Mouse (Mus musculus): ENCODE results near the gene Ccdc167.

Ccdc167 gene

DNA sequence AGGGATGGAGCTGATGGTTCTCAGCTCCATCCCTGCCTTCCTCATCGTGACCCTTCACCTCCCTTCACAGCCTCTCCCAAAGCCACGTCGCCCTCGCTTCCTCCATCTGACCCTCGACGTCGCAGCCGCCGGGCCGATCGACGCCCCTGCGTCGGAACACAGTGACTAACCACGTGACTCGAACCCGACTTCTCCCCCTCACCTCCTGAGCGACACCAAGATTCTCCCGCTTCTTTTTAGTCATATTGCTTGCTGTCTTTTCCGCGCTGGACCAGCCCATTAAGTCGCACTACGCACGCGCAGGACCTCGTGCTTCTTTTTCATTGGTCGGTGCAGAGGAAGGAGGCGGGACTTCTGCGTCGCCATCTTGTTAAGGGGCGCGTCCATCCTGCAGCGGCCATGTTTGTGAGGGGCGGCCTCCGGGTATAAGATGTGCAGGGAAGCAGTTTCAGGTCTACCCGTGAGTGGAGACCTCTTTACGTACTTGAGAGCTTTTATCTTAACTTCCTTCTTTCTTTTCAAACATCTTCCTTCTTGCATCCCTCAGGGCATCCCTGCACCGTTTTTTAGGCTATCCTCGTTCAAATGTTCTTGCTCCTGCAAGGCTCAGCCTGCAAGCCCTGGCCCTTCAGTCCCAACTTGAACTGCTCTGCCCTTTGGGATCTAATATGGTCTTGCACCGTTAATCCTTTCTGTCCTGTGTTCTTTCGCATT is at the start of gene Ccdc167:
Gene Ccdc167, minus strand, starts transcription at position 313 of the 714 bp plus-strand sequence.
- DNase-seq, result peak; percentile 93 to 96

DNA sequence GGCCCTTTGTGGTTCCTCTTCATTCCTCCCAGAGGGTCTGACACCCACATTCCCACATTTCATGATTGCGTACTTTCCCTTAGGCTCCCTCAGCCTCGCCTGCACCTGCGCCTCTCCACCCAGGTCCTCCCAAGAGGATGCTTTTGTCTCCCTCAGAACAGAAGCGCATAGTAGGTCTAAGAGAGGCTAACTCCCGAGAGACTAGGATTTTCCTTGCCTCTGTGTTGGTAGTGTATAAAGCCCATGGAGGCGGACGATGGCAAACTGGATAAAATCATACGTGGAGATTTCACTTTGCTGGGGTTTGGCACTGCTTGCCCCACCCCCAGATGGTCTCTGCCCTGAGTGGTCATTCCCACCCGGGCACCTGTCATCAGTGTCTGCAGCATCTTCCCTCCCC is 48.5 kb upstream of the Ccdc167 start:
- DNase-seq, result no peak

DNA sequence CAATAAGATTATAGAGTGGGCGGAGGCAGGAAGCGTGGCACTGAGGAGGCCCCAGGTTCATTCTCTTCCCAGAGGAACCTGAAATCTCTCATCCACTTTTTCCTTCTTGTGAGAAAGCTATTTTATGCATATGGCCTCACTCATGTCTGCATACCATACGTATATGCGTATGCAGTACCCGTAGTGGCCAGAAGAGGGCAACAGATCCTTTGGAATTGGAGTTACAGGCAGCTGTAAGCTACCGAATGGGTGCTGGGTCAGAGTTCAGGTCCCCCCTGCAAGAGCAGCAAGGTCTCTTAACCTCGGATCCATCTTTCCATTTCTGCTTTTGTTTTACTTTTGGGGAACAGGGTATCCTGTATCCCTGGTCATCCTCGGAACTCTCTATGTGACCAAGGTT is 45.7 kb upstream of the Ccdc167 start:
- DNase-seq, result peak; percentile 37 to 51

DNA sequence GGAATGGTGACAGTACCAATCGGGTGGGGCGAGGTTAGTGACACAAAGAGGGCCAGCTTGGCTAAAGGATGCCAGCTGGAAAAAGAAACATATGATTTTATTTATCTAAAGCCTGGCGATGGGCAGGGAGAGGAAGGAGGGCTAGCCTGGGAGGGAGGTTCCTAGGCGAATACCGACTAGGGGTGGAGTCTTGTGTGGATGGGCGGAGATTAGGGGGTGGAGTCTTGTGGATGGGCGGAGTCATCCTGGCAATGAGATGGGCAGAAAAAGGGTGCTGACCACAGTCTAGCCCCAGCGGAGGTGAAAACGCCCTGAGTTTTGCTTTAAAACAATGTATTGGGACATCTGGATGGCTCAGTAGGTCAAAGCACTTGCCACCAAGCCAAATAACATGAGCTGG is 45.1 kb upstream of the Ccdc167 start:
- no peak for DNase-seq

DNA sequence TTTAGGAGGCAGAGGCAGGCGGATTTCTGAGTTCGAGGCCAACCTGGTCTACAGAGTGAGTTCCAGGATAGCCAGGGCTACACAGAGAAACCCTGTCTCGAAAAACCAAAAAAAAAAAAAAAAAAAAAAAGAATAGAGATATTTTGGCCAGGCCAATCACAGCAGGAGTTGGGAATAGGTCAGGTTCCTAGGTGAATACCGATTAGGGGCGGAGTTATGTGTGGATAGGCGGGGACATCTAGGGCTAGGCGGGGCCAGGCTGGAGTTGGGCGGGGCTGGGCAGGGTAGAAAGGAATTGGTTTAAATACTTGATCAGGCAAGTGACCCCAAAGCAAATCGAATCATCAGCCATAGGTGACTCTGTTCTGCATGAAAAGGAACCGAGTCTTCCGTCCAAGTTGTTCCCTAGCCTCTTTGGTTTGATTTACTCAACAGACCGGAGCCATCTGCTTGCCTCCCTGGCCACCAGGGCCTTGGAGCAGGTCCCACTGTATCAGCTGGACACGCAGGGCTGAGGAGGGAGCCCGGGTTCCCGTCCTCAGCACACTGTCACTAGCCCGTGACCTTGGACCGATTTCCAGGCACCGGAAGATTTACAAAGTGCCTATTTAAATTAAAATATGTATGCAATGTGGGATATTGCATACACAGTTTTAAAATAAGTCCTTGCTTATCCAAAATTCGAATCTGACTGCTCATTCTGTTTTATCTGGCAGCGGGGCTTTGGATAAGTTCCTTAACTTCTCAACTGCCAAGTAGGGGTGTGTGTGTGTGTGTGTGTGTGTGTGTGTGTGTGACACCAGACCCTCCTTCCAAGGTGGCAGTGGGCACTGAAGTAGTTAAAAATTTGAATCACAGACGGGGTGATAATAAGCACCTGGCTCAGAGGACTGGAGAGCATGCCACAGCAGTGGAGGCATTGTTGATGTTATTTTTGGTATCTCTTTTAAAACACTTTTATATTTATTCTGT is 43.8 kb upstream of the Ccdc167 start:
- DNase-seq, result peak; percentile 91 to 95

DNA sequence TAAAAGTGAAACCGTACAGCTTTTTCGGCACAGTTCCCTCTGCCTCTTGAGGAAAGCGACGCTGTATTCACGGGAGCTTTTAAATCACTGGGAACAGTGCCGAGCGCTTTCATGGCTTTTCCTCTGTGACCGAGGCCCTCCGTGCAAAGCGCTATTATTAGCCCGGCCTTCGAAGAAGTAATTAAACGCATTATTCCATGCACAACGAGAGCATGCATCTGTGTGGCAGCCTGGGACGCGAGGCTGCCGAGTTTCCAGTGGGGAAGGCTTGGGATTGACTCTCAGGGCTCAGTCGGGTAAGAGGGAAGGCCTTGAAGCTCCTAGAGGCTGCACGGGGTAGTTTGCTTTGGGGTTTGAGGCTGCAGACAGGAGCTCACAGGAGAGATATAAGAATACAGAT is 43.1 kb upstream of the Ccdc167 start:
- no peak for DNase-seq

DNA sequence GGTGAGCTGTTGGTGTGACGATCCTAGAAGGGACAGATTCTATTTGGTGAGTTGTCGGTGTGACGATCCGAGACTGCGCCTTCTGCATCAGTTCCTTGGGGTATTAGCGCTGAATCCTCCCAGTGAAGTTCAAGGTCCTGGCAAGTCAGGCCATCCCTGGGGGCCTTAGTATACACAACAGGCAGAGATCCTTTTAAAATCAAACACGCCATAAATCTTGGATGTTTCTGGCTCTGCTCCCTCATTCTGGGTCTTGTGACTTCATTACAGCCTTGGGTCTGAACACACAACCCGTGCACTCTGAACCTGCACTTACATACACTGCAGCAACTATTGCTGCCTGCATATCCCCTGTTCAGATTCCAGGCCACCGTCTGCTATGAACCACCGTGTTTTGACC is 39.5 kb upstream of the Ccdc167 start:
- no peak for DNase-seq

DNA sequence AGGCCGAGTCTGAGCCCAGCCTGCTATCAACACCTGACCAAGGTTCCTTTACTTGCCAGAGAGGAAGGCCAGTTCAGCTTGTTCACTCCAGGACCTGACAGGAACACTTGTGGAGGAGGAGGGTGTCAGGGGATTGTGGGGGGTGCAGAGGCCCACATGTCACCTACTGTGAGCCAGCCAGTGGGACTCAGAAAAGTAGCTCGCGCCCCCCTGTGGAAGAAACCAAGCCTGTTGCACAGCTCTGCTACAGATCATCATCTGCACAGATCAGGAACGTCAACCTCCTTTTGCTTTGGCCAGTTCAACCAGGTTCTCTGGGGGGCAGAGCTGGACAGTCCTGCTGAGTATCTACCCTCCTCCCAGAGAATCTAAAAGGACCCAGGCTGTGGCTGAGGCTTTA is 37.7 kb upstream of the Ccdc167 start:
- DNase-seq, result no peak

DNA sequence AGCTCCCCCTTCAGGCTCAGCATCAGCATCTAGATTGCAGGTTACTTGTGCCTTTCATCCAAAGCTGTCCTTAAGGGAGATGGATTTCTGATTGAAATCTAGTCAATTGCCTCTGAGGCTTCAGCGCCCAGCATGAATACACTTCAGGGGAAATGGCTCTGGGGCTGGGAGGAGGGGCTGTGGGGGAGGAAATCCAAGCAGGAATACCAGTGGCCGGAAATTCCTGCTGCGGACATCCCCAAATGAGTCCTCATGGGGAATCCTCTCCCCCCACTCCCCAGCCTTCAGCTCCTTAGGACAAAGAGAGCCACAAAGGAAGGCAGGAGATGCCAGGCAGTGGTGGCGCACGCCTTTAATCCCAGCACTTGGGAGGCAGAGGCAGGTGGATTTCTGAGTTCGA is 30.6 kb upstream of the Ccdc167 start:
- no peak for DNase-seq

DNA sequence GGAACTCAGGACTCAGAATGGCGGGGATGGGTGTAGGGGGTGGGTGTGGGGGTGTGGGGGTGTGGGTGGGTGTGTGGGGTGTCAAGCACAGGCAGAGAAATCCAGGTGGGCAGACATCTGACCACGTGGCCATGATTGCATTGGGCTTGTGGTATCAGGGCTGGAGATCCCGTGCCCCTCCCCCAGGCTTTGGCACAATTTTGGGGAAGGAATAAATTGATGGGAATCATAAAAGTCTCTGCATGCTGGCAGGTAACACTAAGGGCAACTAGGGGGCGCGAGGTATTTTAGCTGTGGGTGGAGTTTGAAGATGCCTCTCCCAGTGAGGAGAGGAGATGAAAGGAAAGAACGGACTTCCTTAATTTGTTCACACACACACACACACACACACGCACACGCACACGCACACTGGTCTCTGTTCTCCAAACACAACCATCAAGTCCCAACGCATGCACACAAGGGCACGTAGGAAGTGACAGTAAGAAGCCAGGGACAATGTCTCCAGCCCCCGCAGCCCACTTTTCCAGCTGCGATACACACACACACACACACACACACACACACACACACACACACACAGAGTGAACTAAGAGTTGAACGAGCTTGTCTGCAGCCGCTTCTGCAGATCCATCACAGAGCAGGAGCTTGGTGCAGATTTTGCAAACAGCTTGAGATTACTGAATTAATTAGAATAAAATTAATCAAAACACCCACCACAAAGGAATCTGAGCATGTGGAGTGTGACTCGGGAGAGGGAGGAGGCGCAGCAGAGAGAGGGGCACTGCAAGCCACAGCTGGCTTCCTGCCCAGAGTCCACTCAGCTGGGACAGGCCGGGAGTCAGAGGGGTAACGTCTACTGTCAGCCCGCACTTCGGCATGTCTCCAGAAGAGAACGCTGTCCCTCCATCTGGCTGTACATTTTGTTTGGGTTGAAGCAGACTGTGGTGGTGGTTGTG is 21.3 kb upstream of the Ccdc167 start:
- DNase-seq, result no peak

DNA sequence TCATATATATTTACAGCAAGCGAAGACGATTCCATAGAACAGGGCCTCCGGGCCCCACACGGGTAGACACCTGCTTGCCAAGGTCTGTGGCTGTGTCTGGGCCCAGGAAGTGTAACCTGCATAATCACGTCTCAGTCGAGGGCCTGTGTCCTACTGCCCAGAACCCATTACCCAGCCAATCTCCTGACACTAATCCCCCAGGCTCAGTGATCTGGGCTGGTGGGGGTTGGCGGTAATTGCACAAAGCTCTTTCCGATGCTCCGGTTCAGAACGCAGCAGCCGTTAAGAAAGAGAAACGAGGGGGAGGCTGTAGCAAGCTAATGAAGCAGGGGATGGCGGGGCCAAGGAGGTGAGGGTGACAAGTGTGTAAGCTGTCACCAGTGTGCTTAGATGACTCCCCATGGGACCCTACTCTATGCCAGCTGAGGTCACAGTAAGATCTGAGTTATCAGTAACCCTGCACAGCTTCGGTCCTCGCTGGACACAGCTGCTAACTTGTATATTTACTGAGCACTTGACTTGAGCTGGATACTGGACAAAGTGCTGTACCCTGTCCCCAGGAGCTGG is 19.7 kb upstream of the Ccdc167 start:
- DNase-seq, result no peak

DNA sequence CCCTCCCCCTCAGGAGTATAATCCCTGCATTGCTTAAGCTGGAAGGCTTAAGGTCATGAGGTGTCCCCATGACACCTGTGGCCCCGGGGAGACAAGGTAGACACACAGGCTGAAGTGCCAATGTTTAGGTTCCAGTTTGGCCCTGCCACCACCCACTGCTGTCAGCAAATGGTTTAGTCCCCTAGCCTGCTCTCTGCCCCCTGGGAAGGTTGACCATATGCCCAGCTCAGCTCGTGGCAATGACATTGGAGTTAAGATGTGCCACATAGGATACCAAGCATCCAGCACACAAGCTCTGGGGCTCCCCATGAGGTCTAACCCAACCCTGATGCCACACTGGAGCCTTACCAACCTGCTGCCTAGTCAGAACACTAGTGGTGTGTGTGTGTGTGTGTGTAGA is 15.7 kb upstream of the Ccdc167 start:
- no peak for DNase-seq

DNA sequence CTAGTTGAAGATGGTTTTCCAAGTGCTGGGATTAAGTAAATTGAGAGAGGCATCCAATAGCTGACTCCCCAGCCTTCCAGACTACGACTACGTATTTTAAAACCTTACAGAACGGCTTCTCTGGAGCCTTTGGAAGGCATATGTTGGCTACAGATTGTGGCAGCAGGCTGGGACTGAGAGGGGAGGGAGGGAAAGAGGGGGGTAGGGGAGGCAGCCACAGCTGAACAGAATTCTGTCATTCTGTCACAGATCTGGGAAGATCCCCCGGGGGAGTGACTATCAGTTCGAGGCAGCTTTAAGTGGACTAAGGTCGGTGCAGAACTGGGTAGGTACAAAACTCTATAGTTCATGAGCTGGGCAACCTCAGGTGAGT is 15.1 kb upstream of the Ccdc167 start:
- DNase-seq, result no peak

DNA sequence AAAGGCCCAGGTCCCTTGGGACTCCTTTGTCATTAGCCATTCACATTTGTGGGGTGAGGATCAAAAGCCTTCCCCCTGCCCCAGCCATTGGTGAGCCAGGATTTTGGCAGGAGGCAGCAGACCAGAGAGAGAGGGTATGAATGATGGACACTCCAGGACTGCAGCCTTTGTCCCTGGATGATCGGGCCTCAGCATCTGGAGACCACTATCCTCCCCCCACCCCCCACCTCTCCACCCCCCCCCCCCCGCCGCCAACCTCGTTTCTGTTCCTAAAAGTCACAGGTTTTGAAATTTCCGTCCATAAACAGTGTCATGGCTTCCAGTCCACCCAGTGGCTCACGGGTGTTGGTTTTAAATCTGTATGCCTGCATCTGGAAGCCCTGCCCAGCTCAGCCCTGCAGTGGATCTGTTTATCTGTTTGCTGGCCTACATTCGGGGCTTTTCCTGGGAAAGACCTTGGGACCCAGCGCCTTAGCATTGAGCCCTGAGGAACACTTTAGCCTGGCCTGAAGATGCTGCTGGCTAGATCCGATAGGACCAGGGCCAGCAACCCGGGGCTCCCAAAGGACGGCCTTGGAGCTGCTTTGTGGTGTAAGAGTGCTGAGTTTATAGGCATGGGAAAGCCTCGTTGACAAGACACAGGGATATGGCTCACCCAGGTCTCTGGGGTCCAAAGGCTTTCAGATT is 14.6 kb upstream of the Ccdc167 start:
- DNase-seq, result peak in 1 of 2 experiments; percentile 41

DNA sequence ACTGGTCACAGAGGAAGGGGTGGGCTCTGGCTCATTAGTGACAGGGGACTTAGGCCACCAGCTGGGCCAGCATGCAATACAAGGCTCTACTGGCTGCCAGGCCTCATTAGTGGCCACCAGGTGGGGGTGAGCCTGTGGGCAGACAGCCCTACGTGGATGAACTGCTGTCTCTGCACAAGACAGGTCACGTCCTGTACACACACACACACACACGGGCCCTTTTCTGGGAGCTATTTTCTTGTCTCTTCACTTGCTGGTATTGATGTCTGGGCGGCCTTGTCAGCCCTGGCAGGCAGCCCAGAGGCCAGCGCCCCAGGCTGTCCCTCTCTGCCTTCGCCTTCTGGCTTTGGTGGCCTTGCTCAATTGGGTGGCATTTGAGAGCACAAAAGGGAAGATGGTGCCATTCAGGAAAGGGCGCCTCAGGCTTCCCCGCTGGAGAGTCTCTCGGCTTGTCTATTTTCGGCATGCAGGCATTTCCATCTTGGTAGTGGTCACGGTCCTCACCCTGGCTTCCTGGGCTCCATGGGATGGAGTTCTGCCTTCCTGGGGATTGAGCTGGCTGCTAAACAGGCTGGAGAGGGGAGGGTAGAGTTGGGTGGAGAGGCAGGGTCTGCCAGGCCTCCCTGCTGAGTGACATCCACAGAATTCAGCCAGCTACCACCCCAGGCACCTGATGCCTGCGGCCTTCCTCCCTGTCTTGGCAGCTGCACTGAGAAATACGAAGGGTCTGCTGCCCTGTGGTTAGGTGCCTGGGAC is 13.8 kb upstream of the Ccdc167 start:
- peak; percentile 64 to 76 for DNase-seq

DNA sequence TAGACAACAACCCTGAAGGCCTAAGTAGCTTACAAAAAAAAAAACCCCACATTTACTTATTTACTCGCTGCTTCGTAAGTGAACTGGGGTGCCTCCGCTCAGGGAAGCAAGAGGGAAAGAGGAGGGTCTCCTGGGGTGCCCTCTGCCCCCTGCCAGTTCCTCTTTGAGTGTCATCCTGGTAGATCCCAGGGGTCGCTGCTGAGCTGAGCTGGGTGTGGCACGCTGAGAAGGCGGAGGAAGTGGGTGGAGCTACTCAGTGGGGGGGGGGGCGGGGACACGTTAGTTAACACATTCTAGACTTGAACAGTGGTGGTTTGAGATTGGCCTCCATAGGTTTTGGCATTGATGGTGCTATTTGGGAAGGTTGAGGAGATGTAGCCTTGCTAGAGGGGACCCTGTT is 11.2 kb upstream of the Ccdc167 start:
- no peak for DNase-seq

DNA sequence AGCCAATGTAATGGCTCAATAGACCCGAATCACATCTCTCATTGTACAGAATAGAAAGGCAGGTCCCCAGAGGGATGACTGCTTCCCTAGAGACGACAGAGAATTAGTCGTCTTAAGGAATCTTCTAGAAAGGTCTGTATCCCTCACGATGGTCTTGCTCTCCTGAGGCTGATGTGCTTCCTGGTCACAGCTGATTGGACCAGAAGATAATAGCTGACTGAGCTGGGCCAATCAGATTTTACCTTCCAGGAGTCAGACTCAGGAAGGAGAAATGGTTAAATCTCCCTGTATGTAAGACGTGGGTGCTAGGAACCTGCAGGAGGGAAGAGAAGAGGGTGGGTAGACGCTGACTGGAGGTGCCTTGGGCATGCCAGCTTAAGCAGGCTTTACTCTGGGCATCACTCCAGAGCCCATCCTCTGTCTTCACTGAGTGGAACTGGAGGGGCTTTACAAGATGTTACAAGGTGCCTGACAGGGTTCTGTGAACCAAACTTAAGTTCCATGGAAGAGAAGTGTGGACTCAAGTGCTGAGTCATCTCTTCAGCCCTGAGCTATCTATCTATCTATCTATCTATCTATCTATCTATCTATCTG is 8.3 kb upstream of the Ccdc167 start:
- no peak for DNase-seq

DNA sequence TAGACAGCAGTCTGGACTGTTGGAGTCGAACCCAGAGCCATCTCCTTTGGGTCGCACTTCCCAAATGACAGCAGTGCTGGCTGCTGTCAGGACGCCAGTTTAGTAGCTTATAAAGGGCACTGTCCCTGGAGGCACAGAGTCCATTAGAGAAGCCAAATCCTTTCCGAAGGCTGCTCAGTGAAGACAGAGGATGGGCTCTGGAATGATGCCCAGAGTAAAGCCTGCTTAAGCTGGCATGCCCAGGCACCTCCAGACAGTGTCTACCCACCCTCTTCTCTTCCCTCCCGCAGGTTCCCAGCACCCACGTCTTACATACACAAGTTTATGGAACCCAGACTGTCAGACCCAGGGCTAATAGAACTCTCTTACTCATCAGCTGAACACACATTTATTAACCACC is 7.8 kb upstream of the Ccdc167 start:
- DNase-seq, result no peak

DNA sequence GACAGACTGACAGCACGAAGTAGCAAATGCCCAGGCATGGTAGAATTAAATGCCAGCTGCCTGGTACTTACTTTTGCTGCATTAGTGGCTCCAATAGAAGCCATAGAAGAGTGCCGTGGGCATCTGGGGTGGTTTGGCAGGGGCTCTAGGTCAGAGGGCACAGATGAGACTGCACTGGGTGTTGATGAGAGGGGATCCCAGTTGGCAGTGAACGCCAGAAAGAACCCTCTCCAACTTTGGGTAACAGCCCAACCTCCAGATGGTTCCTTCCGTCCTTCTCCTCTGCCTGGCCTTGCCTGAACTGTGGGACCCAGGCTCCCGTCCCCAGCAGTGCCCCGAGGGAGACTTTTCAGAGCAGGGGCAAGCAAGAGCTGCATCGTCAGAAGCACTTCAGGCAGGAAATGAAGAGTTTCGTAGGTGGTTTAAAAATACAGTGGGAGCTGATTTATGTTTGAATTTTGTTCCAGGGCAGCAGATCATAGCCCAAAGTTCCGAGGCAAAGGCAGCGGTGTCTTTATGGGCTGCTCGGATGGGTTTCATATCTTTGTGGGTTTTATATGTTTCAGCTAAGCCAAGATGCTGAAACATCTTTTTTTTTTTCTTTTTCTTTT is 4.0 kb upstream of the Ccdc167 start:
- no peak for DNase-seq

Data from cerebellum, adult 18-20 months (tissue).